Mouse (Mus musculus) left cerebral cortex, adult 2 months (tissue): ENCODE measurements around the gene Pdxp. TPM values are rescaled to one million over a fixed set of nuclear protein-coding genes. Genes with fewer than 3 reads are reported as not detected.

ENCODE experiments used
- DNase-seq, 2 experiments: peaks; one replicate each; pipeline ENCODE4 v3.0.0; 2021 to 2022; ENCODE audit warnings: low spot score in 2 of 2, mixed read lengths in 1 of 2; ENCODE audit errors: extremely low spot score in 1 of 2
- H3K27ac ChIP-seq: fragments of 200-600 bp; 2 replicates; pipeline ENCODE4 v1.8.1; 2022
- H3K4me3 ChIP-seq: fragments of 200-600 bp; 2 replicates; pipeline ENCODE4 v1.8.1; 2022
- CTCF ChIP-seq: fragments of 200-600 bp; IDR thresholded peaks from 2 replicates; pipeline ENCODE4 v1.8.1; 2022; ENCODE audit warnings: antibody characterized with exemption, mild to moderate bottlenecking, moderate library complexity
- intact Hi-C: fragments of 180-260 bp; cut with DNase I; formaldehyde crosslinking; loops from one replicate; pipeline ENCODE4 v1.15.1; 2025
- total RNA-seq, 2 experiments: library from RNA; stranded (reverse); gene quantifications; 2 replicates each; pipeline ENCODE4 v1.2.3; 2021

The Pdxp gene
- total RNA-seq, 2 experiments from 2014 or later: 165 to 171 TPM

DNA sequence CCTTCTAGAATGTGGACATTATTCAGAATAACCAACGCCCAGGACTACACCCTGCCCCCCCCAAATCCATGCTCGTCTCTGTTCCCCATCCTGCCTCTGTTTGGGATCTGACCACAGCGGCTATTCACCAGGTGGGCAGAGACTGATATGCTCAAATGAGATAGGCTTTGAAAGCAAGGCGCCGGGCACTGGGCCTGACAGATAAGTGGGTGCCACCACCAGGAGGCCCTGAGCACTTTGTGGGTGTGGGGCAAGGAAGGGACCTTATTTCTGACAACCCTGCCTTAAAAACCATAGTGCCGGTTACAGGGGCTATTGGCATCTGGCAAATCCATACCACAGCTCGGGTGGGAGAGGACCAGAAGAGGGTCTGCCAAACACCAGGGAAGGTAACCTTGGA, 9.0 kb downstream of the Pdxp start:
- no peak for TF ChIP-seq CTCF
- H3K27ac ChIP-seq: no peak overlapping the region
- intact Hi-C loops: no loop called here
- no peak overlapping the region for H3K4me3 ChIP-seq
- DNase-seq: no peak

DNA sequence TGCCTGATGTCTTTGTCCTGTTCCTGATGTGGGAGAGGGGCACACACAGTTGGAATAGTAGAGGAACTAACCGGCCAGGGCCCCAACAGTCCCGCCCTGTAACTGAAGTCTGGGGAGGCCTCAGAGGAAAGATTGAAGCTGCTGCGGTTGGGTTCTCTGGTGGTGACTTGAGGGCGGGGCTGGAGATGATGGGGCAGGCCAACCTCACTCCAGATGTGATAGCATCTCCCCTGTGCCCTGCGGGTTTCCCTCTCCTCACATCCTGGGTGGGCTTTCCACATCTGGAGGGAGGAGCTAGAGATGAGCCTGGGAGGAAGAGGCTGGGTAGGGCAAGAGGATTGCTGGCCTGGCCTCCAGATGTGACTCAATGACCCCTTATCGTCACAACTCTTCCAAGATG, 9.9 kb downstream of the Pdxp start:
- DNase-seq: no peak
- no peak for TF ChIP-seq CTCF
- intact Hi-C loops: no loop called here
- H3K4me3 ChIP-seq: no peak overlapping the region
- H3K27ac ChIP-seq: no peak overlapping the region

DNA sequence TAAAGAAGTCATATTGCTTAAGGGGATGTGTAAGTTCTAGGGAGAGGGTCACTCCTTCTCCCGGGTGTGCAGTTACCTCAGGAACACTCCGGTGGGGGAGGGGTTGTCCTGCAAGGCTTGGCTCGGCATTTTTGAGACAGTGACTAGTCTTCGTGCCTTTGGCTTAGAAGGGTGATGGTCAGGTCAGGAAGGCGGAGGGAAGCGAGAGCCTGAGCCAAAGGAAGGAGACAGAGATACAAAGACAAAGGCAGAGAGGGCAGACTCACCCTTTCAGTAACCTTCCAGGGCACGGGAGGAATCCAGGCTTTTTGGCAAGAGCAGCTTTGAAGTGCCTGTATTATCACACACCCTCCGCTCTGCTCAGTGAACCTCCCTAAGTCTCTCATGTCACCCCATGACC, 11.4 kb downstream of the Pdxp start:
- TF ChIP-seq CTCF: no peak
- no peak overlapping the region for H3K27ac ChIP-seq
- H3K4me3 ChIP-seq: no peak overlapping the region
- DNase-seq: no peak
- intact Hi-C loops: no loop called here

DNA sequence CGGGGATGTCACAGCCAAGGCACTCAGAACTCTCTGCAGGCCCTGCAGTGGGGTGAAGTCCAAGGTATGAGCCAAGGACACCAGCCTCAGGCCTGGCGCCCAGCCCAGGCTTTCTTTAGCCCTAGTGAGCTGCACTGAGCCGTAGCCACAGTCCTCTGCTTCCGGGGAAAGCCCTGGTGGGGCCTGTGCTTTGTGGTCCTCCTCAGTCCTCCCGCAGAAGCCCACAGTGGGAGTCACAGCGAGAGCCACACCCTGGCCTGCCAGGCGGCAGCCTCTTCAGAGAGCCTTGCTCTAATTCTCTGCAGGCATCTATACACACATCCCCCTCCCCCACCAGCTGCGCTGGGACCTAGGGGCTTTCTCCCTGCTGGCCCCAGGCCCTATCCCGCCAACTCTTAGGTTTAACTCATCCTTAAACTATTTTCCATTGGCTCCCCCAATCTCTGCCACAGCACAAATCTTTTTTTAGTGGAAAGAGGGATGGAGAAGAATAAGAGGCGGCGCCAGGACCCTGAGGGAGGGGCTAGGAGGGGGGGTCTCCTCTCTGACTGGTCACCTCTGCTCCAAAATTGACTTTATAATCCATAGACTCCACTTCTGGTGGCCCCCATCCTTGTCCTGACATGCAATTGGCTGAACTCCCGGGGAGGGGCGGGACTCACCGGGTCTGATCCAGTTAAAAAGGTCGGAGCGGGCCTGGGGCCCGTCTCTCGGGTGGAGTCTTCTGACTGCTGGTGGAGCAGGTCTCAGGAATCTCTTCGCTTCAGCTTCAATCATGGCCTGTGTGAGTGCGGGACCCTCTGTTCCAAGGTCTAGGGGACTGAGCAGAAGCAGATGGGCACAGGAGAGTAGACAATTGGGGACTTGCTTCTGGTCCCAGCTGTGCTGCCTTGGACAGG, 12.6 kb downstream of the Pdxp start, which contains the start of gene Lgals1:
Gene Lgals1 (plus strand): TSS at position 705 of the 899 bp plus-strand sequence.
- DNase-seq: peak in 1 of 2 experiments; percentile 47

DNA sequence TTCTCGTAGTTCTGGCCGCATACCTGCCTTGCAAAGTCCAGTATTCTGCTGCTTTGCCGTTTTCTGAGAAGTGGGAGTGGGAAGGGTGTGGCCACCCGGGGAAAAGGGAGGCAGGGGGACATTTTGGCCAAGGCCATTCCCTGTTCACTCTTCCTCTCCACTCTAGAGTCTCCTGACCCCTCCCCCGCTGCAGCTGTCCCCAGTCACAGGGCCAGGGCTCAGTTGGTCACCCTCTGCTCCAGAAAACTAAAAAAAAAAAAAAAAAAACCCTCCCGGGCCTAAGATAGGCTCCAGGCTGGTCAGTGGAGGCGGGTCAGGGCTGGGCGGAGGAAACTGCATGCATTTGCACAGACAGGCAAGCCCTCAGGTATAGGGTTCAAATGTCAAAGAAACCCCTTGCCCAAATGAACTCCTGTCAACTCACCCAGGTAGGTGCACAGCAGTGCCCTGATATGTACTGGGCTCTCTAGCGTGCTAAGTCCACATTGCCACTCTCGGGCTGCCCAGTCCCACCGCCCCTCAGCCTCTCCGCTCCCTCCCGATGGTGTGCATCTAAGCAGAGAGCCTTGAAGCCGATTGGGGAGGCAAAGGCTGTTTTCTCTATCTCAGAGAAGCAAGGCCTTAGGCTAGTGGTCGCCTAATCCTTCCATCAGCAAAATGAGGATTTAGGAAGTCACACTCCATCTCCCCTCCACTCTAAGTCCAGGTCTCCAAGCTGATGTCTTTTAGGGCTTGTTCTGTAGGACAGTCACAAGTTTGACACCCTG, 13.5 kb downstream of the Pdxp start:
- TF ChIP-seq CTCF: no peak
- peak overlapping the region; percentile 29; the same call in 1 of the 2 replicates for H3K27ac ChIP-seq

More for the DNA sequence above, 12.6 kb downstream of the Pdxp start, which contains the start of gene Lgals1:
- peak within 1 kb of the TSS; percentile 50 for H3K27ac ChIP-seq
- peak within 1 kb of the TSS; percentile 39; the same call in 1 of the 2 replicates for H3K4me3 ChIP-seq
- intact Hi-C loops: no loop called here
- TF ChIP-seq CTCF: no peak

DNA sequence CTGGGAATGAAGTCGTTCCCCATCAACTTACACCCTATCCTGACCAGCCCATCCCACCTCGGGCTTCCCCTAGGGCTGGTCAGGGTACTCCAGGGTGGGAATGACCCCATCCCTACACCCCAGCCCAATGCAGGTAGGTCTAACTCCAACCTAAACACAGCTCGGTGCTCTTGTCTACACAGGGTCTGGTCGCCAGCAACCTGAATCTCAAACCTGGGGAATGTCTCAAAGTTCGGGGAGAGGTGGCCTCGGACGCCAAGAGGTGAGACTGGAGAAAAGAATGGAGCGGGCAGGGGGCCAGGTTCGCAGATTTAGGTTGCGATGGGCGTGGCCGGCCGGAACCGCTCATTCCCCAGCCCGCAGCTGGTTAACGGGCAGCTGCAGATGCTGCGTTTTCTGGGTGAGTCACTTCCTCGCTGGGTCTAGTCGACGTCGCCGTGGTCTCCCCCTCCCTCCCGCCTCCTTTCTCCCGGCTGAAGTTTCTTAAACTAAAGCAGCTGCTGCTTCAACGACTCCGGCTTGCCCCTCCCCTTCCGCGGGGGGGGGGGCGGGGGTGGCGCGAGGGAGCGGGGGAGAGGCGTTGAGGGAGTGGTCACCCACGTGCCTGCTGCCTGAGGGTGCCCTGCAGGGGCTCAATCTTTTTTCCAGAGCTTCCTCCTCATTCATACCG, 14.2 kb downstream of the Pdxp start:
- intact Hi-C loops: loop anchor here (2.0 kb wide), 1 partner anchor 13 kb away; no protein-coding TSS in a partner anchor
- TF ChIP-seq CTCF: no peak
- DNase-seq: peak in 1 of 2 experiments; percentile 62
- H3K27ac ChIP-seq: peak overlapping the region; percentile 29; the same call in 1 of the 2 replicates
- H3K4me3 ChIP-seq: peak overlapping the region; percentile 39

More for the DNA sequence above, 13.5 kb downstream of the Pdxp start:
- intact Hi-C loops: no loop called here
- peak overlapping the region; percentile 39 for H3K4me3 ChIP-seq
- no peak for DNase-seq

DNA sequence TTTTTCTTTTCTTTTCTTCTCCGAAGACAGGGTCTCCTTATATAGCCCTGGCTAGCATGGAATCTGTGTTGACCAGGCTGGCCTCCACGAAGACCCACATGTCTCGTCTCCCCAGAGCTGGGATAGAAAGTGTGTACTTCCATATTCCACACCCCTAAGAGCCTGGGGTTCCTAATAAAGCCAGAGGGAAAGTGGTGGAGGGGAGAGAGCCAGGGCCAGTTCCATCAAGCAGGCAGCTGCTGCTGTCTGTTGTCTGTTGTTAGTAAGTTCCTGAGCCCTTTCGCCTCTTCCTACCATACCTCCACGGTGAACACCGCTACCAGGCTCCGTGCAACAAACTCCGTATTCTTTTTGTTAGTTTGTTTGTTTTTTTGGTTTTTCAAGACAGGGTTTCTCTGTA, 14.8 kb downstream of the Pdxp start:
- H3K27ac ChIP-seq: peak overlapping the region; percentile 44; the same call in 1 of the 2 replicates
- intact Hi-C loops: loop anchor here (2.0 kb wide), 1 partner anchor 14 kb away; no protein-coding TSS in a partner anchor
- no peak for TF ChIP-seq CTCF
- H3K4me3 ChIP-seq: no peak overlapping the region
- DNase-seq: no peak

DNA sequence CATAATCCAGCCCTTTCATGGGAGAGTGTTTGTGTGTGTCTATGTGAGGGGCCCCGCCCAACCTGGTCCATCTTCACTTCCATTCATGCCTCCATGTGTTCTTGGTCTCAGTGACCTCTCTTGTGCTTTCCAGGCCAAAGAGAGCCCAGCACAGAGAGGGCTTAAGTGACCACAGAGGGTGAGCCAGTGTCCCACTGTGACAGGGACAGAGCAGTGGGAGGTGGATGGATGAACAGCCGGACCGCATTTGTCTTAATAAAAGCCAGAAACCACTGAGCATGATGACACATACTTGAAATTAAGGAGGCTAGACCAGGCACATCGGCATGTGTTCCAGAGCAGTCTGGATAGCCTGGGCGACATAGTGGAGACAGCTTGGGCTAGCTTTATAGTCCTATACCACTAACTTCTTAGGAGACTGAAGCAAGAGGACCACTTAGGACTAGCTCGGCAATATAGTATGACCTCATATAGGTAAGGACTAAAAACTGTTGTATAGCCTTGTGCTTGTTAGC, 16.5 kb downstream of the Pdxp start:
- intact Hi-C loops: no loop called here
- TF ChIP-seq CTCF: no peak
- no peak overlapping the region for H3K27ac ChIP-seq
- H3K4me3 ChIP-seq: no peak overlapping the region
- no peak for DNase-seq

DNA sequence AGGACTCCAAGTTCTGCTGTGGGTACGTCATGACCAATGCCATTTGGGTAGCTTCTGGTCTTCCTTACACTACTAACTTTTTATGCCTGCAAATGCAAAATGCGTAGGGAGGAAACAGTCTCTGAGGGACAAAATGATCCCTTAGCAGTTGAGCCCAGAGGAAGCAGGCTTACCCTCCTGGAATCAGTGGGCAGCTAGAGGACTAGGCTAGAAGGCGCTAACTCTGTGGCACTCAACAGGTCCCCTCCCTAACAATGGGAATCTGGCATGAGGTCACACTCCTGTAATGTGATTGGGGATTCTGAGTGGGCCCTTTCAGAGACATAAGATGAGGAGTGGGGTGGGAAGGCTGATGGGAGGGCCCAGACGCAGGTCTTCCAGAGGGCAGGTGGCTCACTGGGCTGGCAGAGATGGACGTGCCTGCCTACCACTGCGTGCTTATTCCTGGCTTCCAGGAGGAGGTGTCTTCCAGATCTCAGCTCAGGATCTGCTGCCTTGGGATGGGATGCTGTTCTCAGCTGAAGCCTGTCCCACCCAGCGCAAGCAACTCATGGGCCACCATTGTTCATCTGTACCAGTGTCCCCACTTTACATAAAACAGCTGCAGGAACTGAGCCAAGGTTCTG, 17.2 kb downstream of the Pdxp start:
- Histone ChIP-seq H3K4me3 (no peak overlapping the region), H3K27ac (no peak overlapping the region)
- TF ChIP-seq CTCF: no peak
- intact Hi-C loops: no loop called here
- DNase-seq: no peak

DNA sequence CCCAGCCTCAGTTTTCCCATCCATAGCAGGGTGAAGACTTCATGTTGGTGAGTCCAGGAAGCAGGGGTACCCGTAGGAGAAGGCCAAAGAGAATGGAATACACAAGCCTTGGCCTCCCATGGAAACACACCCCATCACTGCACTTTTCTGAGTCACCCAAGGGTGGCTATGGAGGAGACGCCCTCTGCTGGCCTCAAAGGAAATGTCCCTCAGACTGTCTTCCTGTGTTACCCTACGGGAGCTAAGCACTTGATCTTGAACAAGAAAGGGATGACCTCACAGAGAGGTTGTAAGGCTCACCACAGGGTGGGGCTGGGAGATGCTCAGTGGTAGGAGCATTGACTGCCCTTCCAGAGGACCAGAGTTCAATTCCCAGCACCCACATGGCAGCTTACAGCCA, 17.9 kb downstream of the Pdxp start:
- intact Hi-C loops: no loop called here
- peak; percentile 66 for TF ChIP-seq CTCF
- Histone ChIP-seq H3K4me3 (no peak overlapping the region), H3K27ac (no peak overlapping the region)
- DNase-seq: no peak
